Mouse (Mus musculus) kidney, adult 2 months (tissue): ENCODE measurements at regions not wholly inside any gene's neighbourhood (a gene's known extent, or its start where the extent isn't known, plus 50 kb on each side); places are given as distances from the start of the nearest gene placed in this dataset.
A peak's percentile ranks its signal among the peaks of the same experiment; 100 is the strongest.

Source experiments
- DNase-seq: peaks from one replicate; pipeline ENCODE4 v3.0.0; 2021
- H3K27ac ChIP-seq: fragments of 200-500 bp; 2 replicates; pipeline ENCODE4 v1.5.1; 2012; ENCODE audit warnings: low read depth, low read length, control low read depth, inconsistent platforms; ENCODE audit not compliant: insufficient read depth
- H3K27me3 ChIP-seq: fragments of 200-500 bp; replicated peaks from 2 replicates; pipeline ENCODE4 v1.6.1; 2012; ENCODE audit warnings: mild to moderate bottlenecking, moderate library complexity, low read length, inconsistent platforms; ENCODE audit not compliant: control insufficient read depth, insufficient read depth
- H3K36me3 ChIP-seq: fragments of 200-500 bp; 2 replicates; pipeline ENCODE4 v1.6.1; 2012; ENCODE audit warnings: mild to moderate bottlenecking, moderate library complexity, low read length, inconsistent platforms; ENCODE audit not compliant: control insufficient read depth, insufficient read depth
- H3K4me1 ChIP-seq: fragments of 200-500 bp; 2 replicates; pipeline ENCODE4 v1.6.1; 2011; ENCODE audit warnings: low read length; ENCODE audit not compliant: control insufficient read depth, insufficient read depth
- H3K4me3 ChIP-seq: fragments of 200-500 bp; 2 replicates; pipeline ENCODE4 v1.5.1; 2011; ENCODE audit warnings: mild to moderate bottlenecking, low read depth, low read length, control low read depth; ENCODE audit not compliant: insufficient read depth
- CTCF ChIP-seq: fragments of 200-500 bp; conservative IDR thresholded peaks from 2 replicates; pipeline ENCODE4 v1.5.1; 2011; ENCODE audit warnings: low read depth, mild to moderate bottlenecking, control low read depth, low read length, moderate library complexity, mixed read lengths; ENCODE audit not compliant: insufficient read depth, insufficient read length
- POLR2A ChIP-seq: fragments of 200-500 bp; IDR thresholded peaks from one replicate; pipeline ENCODE4 v1.6.1; 2011; ENCODE audit warnings: low read depth, low read length, control low read depth
- WGBS: fragments of 180-500 bp; shearing (Covaris S2); methylation state at CpG from one replicate; pipeline ENCODE4 v1.1.7; 2018; 5-methylcytosine and 5-hydroxymethylcytosine counted together

DNA sequence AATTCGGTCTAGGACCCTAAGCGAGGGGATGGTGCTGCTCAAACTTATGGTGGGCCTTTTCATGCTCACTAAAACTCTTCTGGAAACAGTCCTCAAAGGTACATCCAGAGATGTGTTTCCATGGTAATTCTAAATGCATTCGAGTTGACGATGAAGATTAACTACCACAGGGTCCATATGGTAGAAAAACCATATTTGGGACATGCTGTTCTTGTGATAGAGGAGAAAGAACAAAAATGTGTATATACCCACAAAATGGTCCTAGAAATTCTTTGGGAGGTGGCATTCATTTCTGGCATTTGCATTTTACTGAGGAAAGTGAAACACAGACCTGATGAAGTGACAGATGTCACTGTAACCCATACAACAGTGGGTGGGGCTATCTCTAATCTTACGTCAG is 136.0 kb downstream of the 4933412E24Rik start:
- 93% methylated on average over 5 of the region's 5 CpGs for WGBS
- Histone ChIP-seq H3K27me3 (no peaks in the 10 kb centered on the region), H3K27ac (no peak overlapping the region), H3K4me1 (no peaks in the 10 kb centered on the region), H3K4me3 (no peak overlapping the region), H3K36me3 (no peaks in the 10 kb centered on the region)
- no peak for TF ChIP-seq CTCF
- no peak for TF ChIP-seq POLR2A
- DNase-seq = no peak

DNA sequence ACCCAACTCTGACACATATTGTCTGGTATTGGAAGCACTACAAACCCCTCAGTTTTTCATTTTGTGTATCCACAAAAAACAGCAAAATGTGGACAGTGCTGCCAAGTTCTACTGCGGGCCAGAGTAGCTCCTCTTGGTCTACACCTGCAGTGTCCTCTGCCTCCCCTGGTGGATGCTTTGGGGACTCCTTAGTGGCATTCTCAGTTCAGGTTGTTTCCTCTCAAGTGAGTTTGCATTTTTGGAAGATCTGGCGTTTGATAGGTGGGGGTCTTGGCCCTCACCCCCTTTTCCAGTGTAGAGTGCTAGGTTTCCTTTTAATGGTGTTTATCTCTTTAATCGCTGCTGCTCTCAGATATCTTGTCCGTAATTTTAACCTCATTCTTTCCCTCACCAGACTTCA is 137.1 kb downstream of the 4933412E24Rik start:
- no peak overlapping the region for H3K27ac ChIP-seq
- WGBS = 75% methylated on average over 4 of the region's 4 CpGs
- H3K4me3 ChIP-seq = no peak overlapping the region
- TF ChIP-seq CTCF (no peak), POLR2A (no peak)
- no peaks in the 10 kb centered on the region for H3K36me3 ChIP-seq
- H3K27me3 ChIP-seq = no peaks in the 10 kb centered on the region
- no peaks in the 10 kb centered on the region for H3K4me1 ChIP-seq
- DNase-seq = no peak

DNA sequence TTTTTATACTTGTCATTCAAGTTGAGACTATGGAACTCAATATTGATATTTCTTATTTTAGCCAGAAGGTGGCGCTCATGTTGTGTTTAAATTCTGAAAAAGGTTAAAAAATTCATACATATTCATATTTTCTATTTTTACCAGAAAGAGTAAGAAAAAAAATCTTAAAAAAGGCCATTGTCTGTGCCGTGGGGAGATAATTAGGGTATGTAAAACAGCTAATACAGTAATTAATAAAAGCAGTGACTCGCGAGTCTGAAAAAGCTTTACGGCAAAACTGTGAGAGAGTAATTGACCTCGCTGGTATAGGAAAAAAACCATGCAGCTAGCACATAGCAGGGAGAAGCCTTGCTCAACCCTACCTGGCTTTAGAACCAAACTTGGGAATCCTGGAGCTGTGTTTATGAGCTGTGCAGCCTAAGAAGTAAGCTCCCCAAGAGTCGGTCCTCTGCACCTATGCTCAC is 140.1 kb downstream of the 4933412E24Rik start:
- Histone ChIP-seq H3K27ac (no peak overlapping the region), H3K27me3 (no peaks in the 10 kb centered on the region), H3K4me1 (no peaks in the 10 kb centered on the region), H3K4me3 (no peak overlapping the region), H3K36me3 (no peaks in the 10 kb centered on the region)
- TF ChIP-seq POLR2A = no peak
- no peak for TF ChIP-seq CTCF
- 74% methylated on average over 7 of the region's 7 CpGs for WGBS
- no peak for DNase-seq

DNA sequence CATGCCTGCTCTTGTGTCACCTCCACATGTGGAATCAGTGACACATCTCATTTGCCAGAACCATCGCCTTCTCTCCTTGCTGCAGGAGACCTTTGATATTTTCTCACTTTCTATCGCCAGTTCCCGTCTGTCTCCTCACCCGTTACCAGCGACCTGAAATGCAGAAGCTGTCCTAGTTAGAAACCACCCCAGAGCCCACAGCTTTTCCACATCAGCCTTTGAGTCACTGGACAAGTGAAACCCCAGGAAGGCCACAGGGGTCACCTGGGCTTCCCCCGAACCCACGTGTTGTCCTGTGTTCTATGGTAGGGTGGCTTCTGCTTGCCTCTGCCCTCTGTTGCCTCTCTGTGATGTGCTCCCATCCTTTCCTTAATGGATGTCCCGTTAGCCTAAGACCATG is 149.7 kb downstream of the 4933412E24Rik start:
- Histone ChIP-seq H3K4me3 (no peak overlapping the region), H3K27ac (no peak overlapping the region), H3K36me3 (no peaks in the 10 kb centered on the region), H3K27me3 (no peaks in the 10 kb centered on the region), H3K4me1 (no peaks in the 10 kb centered on the region)
- TF ChIP-seq POLR2A = no peak
- TF ChIP-seq CTCF = no peak
- 87% methylated on average over 8 of the region's 8 CpGs for WGBS
- DNase-seq = no peak

DNA sequence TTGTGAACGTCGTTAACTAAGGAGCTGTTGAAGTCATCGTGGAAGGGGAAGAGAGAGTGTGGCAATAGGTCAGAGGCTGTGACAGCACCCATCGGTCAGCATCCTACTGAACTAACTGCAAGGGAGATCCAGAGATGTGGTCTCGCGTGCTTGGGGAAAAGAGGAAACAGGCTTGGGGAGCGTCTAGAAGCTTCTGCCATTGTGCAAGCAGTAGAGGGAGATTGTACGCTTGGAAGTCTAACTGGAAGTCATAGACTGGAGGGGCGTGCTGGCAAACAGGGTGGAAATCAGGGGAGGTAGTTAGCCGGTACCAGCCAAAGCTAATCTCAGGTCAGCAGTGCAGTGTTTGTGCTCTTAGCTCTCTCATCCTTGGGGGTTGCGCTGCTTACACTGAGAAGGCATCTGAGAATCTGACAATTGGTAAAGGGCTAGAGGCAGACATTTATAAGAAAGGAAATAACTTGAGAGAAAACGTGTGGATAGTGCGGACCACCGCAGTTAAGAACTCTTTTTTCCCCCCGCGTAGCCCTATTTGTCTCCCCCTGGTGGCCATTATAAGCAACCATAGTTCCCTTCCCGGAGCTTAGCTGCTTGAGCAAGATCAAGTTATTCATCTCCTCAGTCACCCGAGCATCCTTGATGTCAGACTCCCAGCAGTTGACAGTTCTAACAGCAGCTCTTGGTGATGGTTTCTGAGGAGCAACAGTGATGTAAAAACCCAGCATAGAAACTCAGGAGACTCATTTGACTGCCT is 151.5 kb downstream of the 4933412E24Rik start:
- no peaks in the 10 kb centered on the region for H3K27me3 ChIP-seq
- WGBS = 41% methylated on average over 18 of the region's 18 CpGs
- H3K4me3 ChIP-seq = no peak overlapping the region
- no peaks in the 10 kb centered on the region for H3K36me3 ChIP-seq
- no peak for TF ChIP-seq POLR2A
- TF ChIP-seq CTCF = peak; percentile 55
- peak; percentile 13 for DNase-seq
- no peak overlapping the region for H3K27ac ChIP-seq
- no peaks in the 10 kb centered on the region for H3K4me1 ChIP-seq

DNA sequence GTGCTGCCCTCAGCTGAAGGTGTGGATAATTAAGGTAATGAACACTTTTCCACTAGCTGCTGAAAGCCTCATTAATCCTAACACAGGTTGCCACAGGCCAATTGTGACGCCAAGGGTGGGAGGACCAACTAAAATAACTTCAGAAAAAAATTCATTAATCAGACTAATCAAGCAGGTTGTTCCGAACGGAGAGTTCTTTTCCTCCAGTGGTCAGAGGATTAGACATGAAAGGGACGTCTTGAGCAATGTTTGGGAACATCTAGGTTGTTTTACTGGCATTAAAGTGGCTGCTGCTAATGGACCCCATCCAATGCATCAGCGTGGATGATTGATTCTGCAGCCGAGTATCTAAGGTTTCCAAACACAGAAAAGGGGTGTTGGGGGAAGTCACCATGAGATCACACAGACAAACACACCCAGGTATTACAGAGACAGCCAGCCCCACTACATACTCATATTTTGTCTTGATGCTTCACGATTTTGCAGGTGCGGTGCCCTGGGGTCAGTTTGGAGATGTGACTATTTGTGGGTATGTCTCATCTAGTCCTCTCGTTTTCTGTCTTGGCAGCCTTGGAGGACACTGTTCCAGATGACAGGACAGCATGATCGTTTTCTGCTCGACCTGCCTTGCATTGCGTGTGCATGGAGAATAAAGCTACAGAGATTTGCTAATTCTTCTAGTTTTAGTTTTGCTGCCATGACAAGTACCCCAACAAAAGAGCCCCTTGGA is 164.0 kb downstream of the 4933412E24Rik start:
- Histone ChIP-seq H3K4me1 (no peaks in the 10 kb centered on the region), H3K4me3 (no peak overlapping the region), H3K27ac (no peak overlapping the region), H3K27me3 (no peaks in the 10 kb centered on the region), H3K36me3 (no peaks in the 10 kb centered on the region)
- 36% methylated on average over 12 of the region's 12 CpGs for WGBS
- DNase-seq = no peak
- TF ChIP-seq CTCF (no peak), POLR2A (no peak)

DNA sequence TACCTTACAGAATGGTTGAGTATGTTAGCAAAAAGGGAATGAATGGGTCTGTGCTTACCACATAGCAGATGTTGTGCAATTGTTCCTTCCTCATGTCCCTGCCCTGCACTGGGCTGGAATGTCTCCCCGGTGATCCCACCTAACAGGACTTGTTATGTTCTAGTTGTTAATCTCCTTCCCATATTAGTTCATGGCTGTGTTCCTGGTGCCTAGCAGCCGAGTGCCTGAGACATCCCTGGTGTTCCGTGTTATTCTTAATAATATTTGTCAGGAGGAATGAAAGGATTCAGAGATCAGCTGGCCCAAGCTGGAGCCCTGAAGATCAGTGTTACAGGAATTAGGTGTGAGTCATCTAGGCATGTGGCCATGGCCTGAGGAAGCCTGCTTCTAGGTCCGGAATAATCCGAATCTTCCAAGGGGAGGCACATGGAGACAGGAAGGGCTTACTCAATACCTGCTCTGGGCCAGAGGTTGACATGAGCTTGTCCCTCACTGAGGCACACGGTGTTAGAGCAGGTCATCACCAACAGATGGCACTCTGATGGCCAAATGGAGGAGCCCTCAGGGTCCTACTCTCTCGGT is 171.2 kb downstream of the 4933412E24Rik start:
- no peak for DNase-seq
- Histone ChIP-seq H3K27ac (no peak overlapping the region), H3K27me3 (no peaks in the 10 kb centered on the region), H3K36me3 (no peaks in the 10 kb centered on the region), H3K4me3 (no peak overlapping the region), H3K4me1 (no peaks in the 10 kb centered on the region)
- WGBS = 66% methylated on average over 7 of the region's 7 CpGs
- TF ChIP-seq POLR2A (no peak), CTCF (no peak)
